Mouse (Mus musculus) heart, embryonic 13.5 days (tissue): ENCODE measurements around the gene Nmnat2. TPM values are rescaled to one million over a fixed set of nuclear protein-coding genes. Genes with fewer than 3 reads are reported as not detected.

Source experiments
- ATAC-seq: fragments of 200-750 bp; cut with Nextera tagmentation; 2 replicates; pipeline ENCODE4 v1.8.0; 2017; ENCODE audit warnings: moderate TSS enrichment; ENCODE audit not compliant: insufficient number of reproducible peaks, low FRiP score, low TSS enrichment; ENCODE audit errors: extremely low read depth
- H3K27ac ChIP-seq: fragments of 300-500 bp; sonication (generic); replicated peaks from 2 replicates; pipeline ENCODE4 v1.5.1; 2015; ENCODE audit warnings: moderate library complexity, mild to moderate bottlenecking, inconsistent platforms
- H3K27me3 ChIP-seq: fragments of 300-500 bp; sonication (generic); replicated peaks from 2 replicates; pipeline ENCODE4 v1.6.1; 2015; ENCODE audit warnings: mild to moderate bottlenecking, inconsistent platforms
- H3K36me3 ChIP-seq: fragments of 300-500 bp; sonication (generic); 2 replicates; pipeline ENCODE4 v1.6.1; 2015; ENCODE audit warnings: mild to moderate bottlenecking, inconsistent platforms
- H3K4me1 ChIP-seq: fragments of 300-500 bp; sonication (generic); 2 replicates; pipeline ENCODE4 v1.6.1; 2015; ENCODE audit warnings: inconsistent platforms
- H3K4me2 ChIP-seq: fragments of 300-500 bp; sonication (generic); 2 replicates; pipeline ENCODE4 v1.6.1; 2015; ENCODE audit warnings: inconsistent platforms, mild to moderate bottlenecking, moderate library complexity
- H3K4me3 ChIP-seq: fragments of 300-500 bp; sonication (generic); 2 replicates; pipeline ENCODE4 v1.5.1; 2015; ENCODE audit warnings: moderate library complexity, mild to moderate bottlenecking, inconsistent platforms
- H3K9ac ChIP-seq: fragments of 300-500 bp; sonication (generic); 2 replicates; pipeline ENCODE4 v1.6.1; 2015; ENCODE audit warnings: inconsistent platforms, mild to moderate bottlenecking, moderate library complexity
- H3K9me3 ChIP-seq: fragments of 300-500 bp; sonication (generic); 2 replicates; pipeline ENCODE4 v1.6.1; 2016; ENCODE audit warnings: inconsistent platforms
- WGBS: fragments of 180-500 bp; shearing (Covaris S2); methylation state at CpG from one replicate; pipeline ENCODE4 v1.1.7; 2015; ENCODE audit warnings: mixed read lengths; 5-methylcytosine and 5-hydroxymethylcytosine counted together
- polyA plus RNA-seq: library from polyadenylated mRNA; unstranded; fragments of >200 nt; fragmentation: Nextera tagmentation; extraction: Ambion mirVana; gene quantifications from 2 replicates; pipeline ENCODE4 v1.2.1, GENCODE M21; 2015

The Nmnat2 gene
- polyA plus RNA-seq, 1 experiment from 2014 or later: 0.75 TPM

DNA sequence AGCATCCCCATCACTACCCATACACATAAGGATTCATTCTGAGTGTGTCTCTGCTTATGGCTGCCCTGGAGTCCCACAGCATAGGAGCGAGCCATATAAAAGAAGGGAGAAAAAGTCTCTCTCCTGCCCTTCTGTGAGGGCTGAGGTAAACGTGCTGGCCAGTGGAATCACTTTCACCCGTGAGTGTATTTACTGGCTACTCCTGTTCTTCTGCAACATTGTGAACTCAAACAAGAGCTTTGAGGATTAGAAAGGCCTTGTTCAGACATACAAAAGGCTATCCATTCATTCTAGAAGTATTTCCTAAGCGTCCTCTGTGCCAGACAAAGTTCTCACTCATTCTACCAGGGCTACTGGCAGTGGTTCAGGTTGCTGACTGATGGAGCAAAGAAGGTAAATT is 156.8 kb downstream of the Nmnat2 start:
- no peaks in the 10 kb centered on the region for H3K9me3 ChIP-seq
- no peaks in the 10 kb centered on the region for H3K36me3 ChIP-seq
- H3K4me3 ChIP-seq: no peak overlapping the region
- H3K27me3 ChIP-seq: no peaks in the 10 kb centered on the region
- peaks cover 9% of the 10 kb centered on the region for H3K4me1 ChIP-seq
- ATAC-seq: no peak
- 72% methylated on average over 4 of the region's 4 CpGs for WGBS
- H3K27ac ChIP-seq: no peak overlapping the region
- no peak overlapping the region for H3K9ac ChIP-seq
- no peak overlapping the region for H3K4me2 ChIP-seq

- no peak overlapping the region for H3K4me2 ChIP-seq
- no peaks in the 10 kb centered on the region for H3K9me3 ChIP-seq
- H3K4me3 ChIP-seq: no peak overlapping the region
- 77% methylated on average over 8 of the region's 8 CpGs for WGBS
- H3K27ac ChIP-seq: no peak overlapping the region
- H3K4me1 ChIP-seq: no peaks in the 10 kb centered on the region
- ATAC-seq: no peak
- no peak overlapping the region for H3K9ac ChIP-seq
- H3K36me3 ChIP-seq: no peaks in the 10 kb centered on the region
- no peaks in the 10 kb centered on the region for H3K27me3 ChIP-seq
Observed at GRCm38 (mm10) chr1:153115315-153115714, 160.5 kb downstream of the Nmnat2 start.

DNA sequence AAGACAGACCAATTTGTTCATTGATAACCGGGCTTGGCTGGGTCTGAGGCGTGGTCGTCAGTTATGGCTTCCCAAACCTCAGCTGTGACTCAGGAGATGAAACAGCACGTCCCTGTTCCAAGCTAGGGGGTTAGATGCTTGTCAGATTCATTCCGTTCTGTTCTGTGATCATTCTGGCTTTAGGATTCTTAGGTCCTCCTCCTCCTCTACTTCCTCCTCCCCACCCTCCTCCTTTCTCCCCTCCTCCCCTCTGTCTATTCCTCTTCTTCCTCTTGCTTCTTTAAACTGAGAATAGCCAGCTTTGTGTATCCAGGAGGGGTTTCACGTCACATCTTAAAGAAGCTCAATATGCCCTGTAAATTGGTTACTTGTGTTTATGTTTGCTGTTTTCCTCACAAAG is 165.8 kb downstream of the Nmnat2 start:
- 64% methylated on average over 6 of the region's 6 CpGs for WGBS
- Histone ChIP-seq H3K4me2 (no peak overlapping the region), H3K4me3 (no peak overlapping the region), H3K27ac (no peak overlapping the region), H3K36me3 (peaks cover 4% of the 10 kb centered on the region; the same call in 1 of the 2 replicates), H3K4me1 (no peaks in the 10 kb centered on the region), H3K9me3 (no peaks in the 10 kb centered on the region), H3K9ac (no peak overlapping the region), H3K27me3 (no peaks in the 10 kb centered on the region)
- no peak for ATAC-seq

DNA sequence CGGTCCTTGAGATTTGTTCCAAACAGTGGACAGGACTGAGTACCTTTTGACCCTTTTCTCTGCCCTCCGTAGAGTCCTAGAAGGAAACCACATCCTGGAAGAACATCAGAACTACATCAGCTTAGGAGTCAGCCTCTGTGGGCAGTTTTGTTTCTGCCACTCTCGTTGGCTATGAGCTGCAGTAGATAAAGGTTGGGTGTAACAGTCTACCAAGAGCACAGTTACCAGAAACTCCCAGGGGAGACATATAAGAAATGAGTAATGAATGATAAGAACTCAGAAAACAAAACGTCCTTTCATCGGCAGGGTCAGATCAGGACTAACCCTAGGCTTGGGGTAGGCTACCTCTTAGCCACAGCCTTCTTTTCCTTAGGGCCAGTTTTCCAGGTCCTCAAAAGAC is 166.5 kb downstream of the Nmnat2 start:
- ATAC-seq: no peak
- WGBS: 62% methylated on average over 5 of the region's 5 CpGs
- Histone ChIP-seq H3K9me3 (no peaks in the 10 kb centered on the region), H3K36me3 (peaks cover 4% of the 10 kb centered on the region; the same call in 1 of the 2 replicates), H3K9ac (no peak overlapping the region), H3K4me3 (no peak overlapping the region), H3K27me3 (no peaks in the 10 kb centered on the region), H3K4me1 (peaks cover 2% of the 10 kb centered on the region), H3K27ac (no peak overlapping the region), H3K4me2 (no peak overlapping the region)

DNA sequence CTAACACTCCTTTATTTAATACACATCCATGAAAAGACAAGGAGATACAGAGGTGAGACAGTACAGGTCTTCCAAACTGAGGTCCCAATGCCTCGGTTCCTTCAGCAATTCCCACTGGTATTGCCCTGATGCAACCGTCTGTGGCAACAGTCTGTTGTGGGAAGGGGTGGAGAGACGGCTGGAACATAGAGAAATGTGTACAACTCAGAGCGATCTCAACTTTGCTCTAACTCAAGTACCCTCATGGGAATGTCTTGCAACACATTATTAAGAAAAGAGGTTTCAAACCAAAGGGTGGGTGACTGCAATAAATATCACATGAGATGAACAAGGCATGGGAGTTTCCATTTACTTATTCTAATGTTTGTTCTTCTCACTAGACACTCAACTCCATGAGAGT is 168.0 kb downstream of the Nmnat2 start:
- WGBS: 91% methylated on average over 4 of the region's 4 CpGs
- Histone ChIP-seq H3K4me1 (peaks cover 17% of the 10 kb centered on the region), H3K27ac (no peak overlapping the region), H3K9ac (no peak overlapping the region), H3K4me2 (no peak overlapping the region), H3K4me3 (no peak overlapping the region), H3K27me3 (no peaks in the 10 kb centered on the region), H3K36me3 (peaks cover 4% of the 10 kb centered on the region; the same call in 1 of the 2 replicates), H3K9me3 (no peaks in the 10 kb centered on the region)
- ATAC-seq: no peak

DNA sequence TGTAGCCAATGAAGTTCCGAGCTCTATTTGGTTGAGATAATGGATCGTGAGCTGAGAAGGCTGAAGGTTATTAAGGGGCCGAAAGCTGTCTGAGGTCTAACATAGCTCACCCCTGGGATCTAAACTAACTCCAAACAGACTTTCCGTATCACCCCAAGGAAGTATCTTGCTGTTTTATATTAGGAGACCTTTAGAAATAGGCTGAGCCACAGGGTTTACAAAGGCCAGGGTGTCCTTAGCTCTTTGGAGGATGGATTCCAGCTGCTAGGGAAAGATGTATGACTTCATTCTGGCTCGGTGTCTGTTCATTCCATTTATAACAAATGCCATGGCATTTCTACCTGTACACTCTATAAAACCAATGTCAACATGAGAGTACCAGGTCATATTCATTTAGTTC is 169.7 kb downstream of the Nmnat2 start:
- Histone ChIP-seq H3K9me3 (no peaks in the 10 kb centered on the region), H3K4me1 (peaks cover 31% of the 10 kb centered on the region), H3K27me3 (no peaks in the 10 kb centered on the region), H3K27ac (no peak overlapping the region), H3K9ac (no peak overlapping the region), H3K4me3 (no peak overlapping the region), H3K36me3 (peaks cover 4% of the 10 kb centered on the region; the same call in 1 of the 2 replicates), H3K4me2 (no peak overlapping the region)
- no peak for ATAC-seq
- 72% methylated on average over 5 of the region's 5 CpGs for WGBS

DNA sequence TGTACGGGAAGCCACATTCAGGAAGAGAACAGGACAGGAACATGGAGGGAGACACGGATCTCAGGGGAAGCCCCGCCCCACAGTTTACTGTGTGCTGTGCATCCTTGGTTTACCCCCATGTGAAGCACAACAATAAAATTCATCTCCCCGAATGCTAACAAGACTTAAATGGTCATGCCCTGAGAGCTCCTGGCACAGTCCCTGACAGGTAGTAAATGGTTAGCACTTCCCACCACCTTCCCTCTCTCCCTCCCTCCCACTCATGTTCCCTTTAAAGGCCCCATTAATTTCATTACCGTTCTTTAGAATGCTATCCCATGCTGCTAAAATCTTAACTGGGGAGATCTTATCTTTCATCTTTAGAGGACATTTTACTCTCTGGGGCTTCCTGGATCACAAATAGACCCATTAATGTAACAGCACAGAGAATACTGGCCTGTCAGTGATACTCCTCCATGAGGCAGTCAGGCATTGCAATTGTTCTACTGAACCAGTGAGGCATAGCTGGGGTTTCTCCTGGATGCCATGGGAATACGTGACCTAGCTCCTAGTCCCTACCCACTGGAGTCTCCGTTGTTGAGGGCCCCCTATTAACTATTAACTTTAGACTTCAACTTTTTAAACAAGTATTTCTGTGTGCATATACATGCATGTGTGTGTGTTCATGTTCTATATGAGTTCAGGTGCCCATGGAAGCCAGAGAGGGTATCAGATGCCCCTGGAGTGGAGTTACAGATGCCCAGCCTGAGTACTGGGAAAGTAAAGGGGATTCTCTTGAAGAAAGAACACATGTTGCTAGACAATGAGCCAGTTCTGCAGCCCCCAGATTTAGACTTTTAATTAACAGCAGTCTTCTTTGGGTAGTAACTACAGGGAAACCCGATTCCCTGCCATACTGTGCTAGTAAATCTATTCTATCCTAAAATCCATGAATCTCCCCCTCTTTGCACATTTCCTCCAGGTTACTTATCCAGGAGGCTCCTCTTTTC is 170.8 kb downstream of the Nmnat2 start:
- no peak overlapping the region for H3K4me2 ChIP-seq
- WGBS: 69% methylated on average over 8 of the region's 8 CpGs
- peaks cover 41% of the 10 kb centered on the region for H3K4me1 ChIP-seq
- no peak overlapping the region for H3K4me3 ChIP-seq
- H3K27me3 ChIP-seq: no peaks in the 10 kb centered on the region
- H3K9ac ChIP-seq: no peak overlapping the region
- H3K9me3 ChIP-seq: no peaks in the 10 kb centered on the region
- H3K27ac ChIP-seq: peak overlapping the region; percentile 26; the same call in 1 of the 2 replicates
- peaks cover 4% of the 10 kb centered on the region; the same call in 1 of the 2 replicates for H3K36me3 ChIP-seq
- no peak for ATAC-seq

GRCm38 (mm10) chr1:153126491-153127381 is 171.9 kb downstream of the Nmnat2 start:
- peaks cover 4% of the 10 kb centered on the region; the same call in 1 of the 2 replicates for H3K36me3 ChIP-seq
- 0 out of 2 replicates have a peak, but pooled peaks have one; percentile 35 for ATAC-seq
- H3K27me3 ChIP-seq: no peaks in the 10 kb centered on the region
- H3K4me3 ChIP-seq: no peak overlapping the region
- H3K4me2 ChIP-seq: no peak overlapping the region
- WGBS: 50% methylated on average over 15 of the region's 15 CpGs
- H3K9me3 ChIP-seq: no peaks in the 10 kb centered on the region
- H3K4me1 ChIP-seq: peaks cover 51% of the 10 kb centered on the region
- peak overlapping the region; percentile 26 for H3K27ac ChIP-seq
- H3K9ac ChIP-seq: no peak overlapping the region

GRCm38 (mm10) chr1:153127622-153128021 is 172.8 kb downstream of the Nmnat2 start:
- Histone ChIP-seq H3K4me3 (no peak overlapping the region), H3K4me1 (peaks cover 52% of the 10 kb centered on the region), H3K27me3 (no peaks in the 10 kb centered on the region), H3K9me3 (no peaks in the 10 kb centered on the region), H3K4me2 (no peak overlapping the region), H3K9ac (no peak overlapping the region), H3K36me3 (peaks cover 4% of the 10 kb centered on the region; the same call in 1 of the 2 replicates), H3K27ac (peak overlapping the region; percentile 26; the same call in 1 of the 2 replicates)
- ATAC-seq: no peak
- WGBS: 32% methylated on average over 4 of the region's 4 CpGs

- Histone ChIP-seq H3K27me3 (no peaks in the 10 kb centered on the region), H3K9me3 (no peaks in the 10 kb centered on the region), H3K4me3 (no peak overlapping the region), H3K9ac (no peak overlapping the region), H3K4me1 (peaks cover 63% of the 10 kb centered on the region), H3K4me2 (no peak overlapping the region), H3K27ac (peak overlapping the region; percentile 81; the same call in 1 of the 2 replicates), H3K36me3 (peaks cover 2% of the 10 kb centered on the region; the same call in 1 of the 2 replicates)
- ATAC-seq: no peak
- 51% methylated on average over 8 of the region's 8 CpGs for WGBS
Observed at GRCm38 (mm10) chr1:153128780-153129179, 174.0 kb downstream of the Nmnat2 start.
